Mouse (Mus musculus): ENCODE data around the gene P3h4.

The P3h4 gene

DNA sequence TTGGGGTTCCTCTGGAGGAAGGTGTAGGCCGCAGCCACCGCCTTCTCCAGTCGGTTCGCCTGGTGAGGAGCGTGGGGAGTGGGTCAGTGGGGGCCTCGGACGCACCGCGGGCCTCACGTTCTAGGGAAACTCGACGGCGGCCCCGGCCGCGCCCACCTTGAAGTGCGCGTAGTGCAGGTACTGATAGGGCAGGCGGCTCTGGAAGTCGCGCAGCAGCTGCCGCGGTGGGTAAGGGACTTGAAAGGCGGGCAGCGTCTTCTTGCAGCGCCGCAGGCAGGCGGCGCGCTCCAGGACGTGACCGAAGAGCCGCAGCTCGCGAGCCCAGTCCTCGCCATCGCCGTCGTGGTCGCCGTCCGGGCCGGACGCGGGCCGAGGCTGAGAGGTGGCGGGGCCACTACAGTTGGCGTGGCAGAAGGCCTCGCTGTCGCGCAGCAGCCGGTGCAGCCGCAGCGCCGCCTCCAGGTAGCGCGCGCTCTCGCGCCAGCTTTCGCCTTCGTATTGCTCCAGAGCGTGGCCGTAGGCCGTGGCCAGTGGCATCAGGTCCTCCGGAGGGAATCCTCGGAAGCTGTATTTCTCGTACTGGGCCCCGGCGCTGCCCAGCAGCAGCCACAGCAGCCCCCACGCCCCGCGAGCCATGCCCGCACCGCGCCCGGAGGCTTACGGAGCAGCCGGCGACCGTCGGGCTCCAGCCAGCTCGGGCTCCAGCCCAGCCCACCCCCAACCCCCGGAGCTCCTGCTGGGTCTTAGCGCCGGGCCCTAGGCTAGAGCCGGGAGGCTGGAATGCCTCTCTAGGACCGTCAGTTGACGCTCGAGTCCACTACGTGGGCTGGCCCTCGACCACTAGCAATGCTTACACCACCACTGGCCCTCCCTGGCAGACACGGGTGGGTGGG lies at the start of gene P3h4:
TSS of gene P3h4 (minus strand) at position 816 of the 893 bp plus-strand sequence.
- DNase-seq (ENCODE audit: low read depth, low spot score) = peak; percentile 86

DNA sequence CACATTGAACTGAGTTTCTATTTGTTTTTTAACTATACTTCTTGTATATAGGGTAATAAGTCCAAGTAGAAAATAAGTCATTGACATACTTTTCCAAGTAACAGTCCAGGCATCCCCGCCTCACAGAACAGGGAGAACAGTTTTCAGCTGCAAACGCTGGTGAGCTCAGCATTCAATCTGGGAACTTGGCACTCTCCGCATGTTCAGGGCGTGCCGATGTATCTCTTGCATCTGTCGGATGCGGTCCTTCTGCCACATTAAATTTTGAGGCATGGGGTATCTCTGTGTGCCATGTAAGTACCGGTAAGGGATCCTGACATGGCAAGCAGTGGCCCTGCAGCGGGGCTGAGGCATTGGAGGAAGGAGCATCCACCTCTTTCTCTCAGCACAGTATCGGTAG lies 48.1 kb upstream of the P3h4 start:
- DNase-seq (ENCODE audit: low read depth, low spot score) = no peak

DNA sequence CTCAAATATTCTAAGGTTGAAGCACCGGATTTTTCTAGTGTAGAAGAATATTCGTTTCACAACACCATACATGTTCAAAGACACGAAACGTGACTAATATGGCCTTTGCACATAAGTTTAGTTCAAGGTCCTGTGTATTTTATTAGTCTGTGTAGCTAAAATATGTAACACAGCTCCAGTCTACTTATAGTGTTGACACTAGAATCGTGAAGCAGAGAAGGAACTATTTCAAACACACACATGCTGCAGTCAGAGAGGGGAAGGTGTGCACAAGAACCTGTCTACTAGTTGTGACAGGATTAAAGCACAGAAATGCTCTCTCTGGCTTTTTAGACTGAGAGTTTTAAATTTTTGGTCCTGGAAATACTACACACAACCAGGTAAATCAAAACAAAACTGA lies 43.1 kb upstream of the P3h4 start:
- no peak for DNase-seq (ENCODE audit: low read depth, low spot score)

DNA sequence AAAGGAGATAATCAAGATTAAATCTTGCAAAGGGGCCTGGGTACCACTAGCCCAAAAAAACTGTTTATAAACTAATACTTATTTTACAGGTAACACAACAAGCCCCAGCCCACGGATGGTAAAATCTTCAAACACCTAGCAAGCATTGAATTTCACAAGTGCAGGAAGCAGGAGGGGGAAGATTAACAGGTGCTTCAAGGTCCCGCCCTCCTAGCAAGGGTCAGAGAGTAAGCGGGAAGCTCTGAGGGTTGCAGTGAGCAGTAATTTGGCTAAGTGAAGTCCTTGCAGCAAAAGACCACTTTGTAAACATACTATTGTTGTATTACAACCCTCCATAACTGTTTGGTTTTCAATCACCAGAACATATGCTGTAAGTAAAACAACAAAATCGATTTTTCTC lies 42.6 kb upstream of the P3h4 start:
- no peak for DNase-seq (ENCODE audit: low read depth, low spot score)

DNA sequence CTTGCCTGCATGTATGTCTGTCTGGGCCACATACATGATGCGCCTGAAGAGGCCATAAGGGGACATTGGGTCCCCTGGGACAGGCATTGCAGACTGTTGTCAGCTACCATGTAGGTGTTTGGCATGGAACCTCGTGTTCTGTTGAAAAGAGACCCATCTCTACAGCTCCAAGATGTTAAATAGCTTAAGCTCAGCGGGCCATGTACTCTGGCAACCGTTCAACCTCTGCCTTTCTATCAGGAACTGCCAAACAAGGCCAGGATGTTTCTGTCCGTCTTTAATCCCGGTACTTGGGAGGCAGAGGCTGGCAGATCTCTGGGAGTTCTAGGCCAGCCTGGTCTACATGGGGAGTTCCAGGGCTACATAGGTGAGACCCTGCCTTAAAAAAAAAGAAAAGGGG lies 28.0 kb upstream of the P3h4 start:
- no peak for DNase-seq (ENCODE audit: low read depth, low spot score)

DNA sequence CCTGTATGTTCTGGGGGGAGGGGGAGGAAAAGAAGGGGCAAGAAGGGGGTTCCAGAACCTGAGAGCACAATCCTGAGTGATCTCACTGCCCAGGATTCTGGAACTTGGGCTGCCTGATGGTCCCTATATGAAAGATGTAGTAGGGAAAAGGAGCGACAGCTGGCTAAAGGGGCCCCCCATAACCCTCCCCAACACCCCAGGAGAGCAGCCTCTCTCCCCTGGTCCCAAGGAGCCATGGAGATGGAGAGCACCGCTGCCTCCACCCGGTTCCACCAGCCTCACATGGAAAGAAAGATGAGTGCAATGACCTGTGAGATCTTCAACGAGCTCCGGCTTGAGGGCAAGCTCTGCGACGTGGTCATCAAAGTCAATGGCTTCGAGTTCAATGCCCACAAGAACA lies 27.2 kb upstream of the P3h4 start, which contains the start of the genes Nt5c3b and Klhl10:
TSS of gene Nt5c3b (minus strand) at position 12 of the 400 bp plus-strand sequence.
TSS of gene Klhl10 (plus strand) at position 121 of the 400 bp plus-strand sequence.
- no peak for DNase-seq (ENCODE audit: low read depth, low spot score)

DNA sequence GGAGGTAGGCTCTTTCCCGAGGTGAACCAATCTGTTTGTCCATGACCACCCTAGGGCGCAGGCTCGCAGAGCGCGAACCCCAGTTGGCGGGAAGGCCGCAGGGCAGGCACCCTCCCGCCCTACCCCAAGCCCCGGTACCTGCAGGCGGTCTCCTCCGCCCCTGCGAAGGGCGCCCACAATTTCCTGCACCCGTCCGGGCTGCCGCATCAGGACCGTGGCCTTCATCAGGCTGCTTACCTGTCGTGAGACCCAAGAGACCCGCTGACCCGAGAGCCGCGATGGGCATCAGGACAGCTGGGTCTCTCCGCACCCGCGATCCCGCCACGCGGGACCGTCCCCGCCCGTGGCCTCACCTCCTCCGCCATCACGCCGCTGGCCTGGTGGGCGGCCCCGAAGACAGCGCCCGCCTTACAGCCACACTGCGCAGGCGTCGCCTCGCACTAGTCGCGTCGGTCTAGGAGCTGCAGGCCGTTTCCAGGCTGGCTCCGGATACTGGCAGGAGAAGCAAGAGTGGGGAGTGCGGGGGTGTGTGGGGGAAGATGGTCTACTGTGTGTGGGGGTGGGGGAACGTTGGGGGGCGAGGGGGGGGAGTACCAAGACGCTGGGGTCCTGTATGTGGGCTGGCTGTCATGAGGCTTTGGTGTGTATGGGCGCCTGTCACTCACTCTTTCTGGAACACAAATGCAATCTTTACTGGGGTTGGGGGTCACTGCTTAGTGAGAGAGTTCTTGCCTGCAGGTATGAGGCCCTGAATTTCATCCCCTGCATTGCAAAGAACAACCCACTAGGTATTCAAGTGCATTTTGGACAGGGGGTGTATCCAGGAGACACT lies 26.3 kb upstream of the P3h4 start:
- peak; percentile 67 for DNase-seq (ENCODE audit: low read depth, low spot score)

DNA sequence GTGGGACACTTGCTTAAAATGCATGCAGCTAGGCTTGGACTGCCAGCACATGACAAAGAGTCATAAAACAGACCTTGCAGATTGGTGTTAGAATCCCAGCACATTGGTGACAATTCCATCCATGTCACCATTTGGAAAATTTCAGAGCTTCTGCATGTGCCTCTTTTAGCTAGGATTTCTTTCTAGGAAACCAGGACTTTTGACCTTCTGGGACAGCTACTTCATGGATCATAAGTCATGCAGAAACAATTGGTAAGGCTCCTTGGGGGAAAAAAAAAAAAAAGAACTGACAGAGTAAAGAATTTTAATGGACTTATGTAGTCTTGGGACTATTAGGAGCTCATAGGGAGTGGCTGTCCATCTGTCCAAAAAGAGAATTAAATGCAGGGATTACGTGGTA lies 23.3 kb upstream of the P3h4 start:
- no peak for DNase-seq (ENCODE audit: low read depth, low spot score)

DNA sequence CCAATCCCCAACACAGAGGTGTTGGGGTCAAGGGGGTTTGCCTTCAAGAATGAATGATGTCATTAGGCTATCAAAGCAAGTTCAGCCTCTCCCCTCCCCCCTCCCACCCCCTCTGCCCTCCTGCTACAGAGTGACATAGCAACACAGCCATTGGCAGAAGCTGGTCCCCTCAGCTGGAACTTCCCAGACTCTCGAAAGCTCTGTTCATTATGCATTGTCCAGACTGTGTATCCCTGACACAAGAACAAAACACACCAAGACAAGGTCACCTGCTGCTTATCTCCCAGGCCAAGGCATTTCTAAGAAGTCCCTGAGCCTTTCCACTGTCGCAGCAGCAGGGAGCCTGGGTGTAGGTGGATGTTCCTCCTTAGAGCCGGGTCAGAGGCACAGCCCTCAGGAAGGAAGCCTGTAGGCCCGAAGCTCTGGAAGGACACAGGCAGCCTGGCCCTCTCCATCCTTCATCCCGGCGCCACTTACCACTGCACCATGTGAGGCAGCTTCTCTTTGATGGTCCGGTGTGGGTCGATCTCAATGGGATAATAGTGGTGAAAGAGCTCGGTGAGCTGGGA lies 21.1 kb upstream of the P3h4 start:
- DNase-seq (ENCODE audit: low read depth, low spot score) = no peak

DNA sequence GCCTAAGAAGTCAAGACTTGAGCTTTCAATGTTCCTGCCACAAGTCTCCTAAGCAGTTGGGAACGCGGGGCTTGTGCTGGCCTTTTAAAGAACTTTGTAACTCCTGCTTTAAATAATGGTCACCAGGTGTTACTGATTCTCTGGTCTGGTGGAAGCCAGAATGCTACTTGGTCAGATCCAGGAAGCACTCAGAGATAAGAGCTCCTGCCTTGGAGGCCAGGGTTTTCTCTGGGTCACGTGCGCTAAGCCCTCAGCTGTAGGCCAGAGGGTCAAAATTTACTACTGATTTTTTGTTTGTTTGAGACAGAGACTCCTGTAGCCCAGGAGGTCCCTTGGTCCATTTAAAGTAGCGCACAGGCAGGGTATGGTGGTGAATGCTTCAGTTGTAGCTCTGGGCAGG lies 17.4 kb upstream of the P3h4 start:
- DNase-seq (ENCODE audit: low read depth, low spot score) = no peak

DNA sequence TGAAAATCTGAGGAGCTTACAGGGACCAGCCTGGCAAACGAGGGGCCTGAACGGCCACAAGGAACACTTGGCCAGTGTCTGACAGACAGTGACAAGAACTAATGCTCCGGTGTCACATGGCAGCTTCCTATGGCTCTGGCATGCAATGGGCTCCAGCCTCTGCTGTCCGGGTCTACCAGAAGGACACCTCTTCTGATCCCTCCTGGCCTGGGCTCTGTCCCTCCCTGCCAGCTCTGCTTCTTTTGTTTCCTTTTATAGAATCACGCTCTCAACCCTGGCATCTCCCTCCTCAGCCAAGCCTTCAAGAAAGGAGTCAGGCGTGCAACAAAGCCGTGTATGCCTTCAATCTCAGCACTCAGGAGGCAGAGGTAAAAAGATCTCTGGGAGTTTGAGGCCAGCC lies 15.4 kb upstream of the P3h4 start:
- DNase-seq (ENCODE audit: low read depth, low spot score) = no peak

DNA sequence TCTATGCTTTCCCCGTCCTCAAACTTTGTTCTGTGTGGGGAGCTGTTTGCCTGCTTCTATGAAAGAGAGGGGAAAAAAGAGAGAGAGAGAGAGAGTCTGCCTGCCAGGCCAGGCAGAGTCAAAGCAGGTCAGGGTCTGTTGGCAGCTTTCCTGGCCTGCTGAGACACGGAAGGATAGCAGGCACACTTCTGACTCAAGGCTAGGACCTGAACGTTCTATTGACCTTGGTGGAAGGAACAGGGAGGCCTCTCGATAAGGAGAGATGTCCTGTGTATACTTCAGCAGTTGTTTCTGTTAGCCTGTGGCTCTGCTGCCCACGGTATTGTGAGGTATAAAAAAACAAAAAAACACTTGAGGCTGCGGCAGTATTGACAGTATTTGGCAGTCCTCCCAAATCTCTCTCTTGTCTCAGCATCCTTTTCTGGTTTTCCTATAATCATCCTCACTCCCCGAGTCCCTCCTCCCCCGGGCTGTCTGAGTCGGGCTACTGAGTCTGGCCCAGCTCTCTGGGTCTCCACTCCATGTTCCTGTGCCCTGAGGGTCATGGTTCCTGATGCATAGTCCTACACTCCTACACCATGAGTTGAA lies 14.1 kb upstream of the P3h4 start:
- no peak for DNase-seq (ENCODE audit: low read depth, low spot score)

DNA sequence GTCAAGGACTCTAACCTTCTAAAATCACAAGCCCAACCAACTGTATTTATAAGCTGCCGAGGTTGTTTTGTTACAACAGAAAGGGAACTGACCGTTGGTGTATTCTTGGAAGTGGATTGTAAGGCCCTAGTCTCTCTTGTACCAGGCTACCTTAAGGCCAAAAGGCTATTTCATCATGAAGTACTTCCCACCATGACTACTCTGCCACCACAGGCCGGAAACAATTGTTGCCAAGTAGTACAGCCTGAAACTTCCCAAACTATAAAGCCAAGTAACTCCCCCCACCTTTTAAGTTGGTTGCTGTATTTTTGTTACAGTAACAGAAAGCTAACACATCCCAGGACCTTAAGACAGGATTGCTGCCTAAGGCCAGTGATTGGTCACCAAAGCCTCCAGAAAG lies 12.2 kb upstream of the P3h4 start:
- DNase-seq (ENCODE audit: low read depth, low spot score) = no peak

DNA sequence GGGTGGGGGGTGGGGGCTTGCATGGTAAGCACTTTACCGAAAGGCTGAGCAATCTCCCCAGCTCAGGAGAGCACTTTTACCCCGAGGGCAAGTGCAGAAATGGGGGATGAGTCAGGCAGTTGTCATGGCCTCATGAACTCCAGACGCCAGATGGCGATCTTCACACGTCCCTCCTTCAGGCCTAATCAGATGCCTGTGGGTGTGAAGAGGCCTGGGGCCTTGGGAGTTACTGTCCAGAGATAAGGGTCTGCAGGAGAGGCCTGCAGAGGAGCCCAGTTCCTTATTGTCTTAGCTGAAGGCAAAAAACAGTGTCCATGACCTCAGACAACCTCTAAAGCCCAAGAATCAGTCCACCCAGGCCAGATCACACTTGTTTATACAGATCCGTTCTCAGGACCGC lies 11.2 kb upstream of the P3h4 start:
- peak; percentile 40 for DNase-seq (ENCODE audit: low read depth, low spot score)

DNA sequence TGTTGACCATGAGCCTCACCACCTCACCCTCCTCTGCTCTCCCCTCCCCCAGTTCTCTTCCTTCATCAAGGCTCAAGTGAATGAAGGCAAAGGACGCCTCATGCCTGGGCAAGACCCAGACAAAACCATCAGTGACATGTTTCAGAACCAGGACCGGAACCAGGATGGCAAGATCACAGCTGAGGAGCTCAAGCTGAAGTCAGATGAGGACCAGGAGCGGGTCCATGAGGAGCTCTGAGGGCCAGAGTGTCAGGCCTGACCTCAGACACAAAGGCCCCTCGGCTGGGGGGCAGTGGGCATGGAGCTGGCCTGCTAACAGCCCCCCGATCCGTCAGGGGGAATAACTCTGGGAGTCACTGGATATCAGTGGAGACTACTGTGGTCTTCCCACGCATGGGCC lies 9.2 kb upstream of the P3h4 start:
- DNase-seq (ENCODE audit: low read depth, low spot score) = no peak

DNA sequence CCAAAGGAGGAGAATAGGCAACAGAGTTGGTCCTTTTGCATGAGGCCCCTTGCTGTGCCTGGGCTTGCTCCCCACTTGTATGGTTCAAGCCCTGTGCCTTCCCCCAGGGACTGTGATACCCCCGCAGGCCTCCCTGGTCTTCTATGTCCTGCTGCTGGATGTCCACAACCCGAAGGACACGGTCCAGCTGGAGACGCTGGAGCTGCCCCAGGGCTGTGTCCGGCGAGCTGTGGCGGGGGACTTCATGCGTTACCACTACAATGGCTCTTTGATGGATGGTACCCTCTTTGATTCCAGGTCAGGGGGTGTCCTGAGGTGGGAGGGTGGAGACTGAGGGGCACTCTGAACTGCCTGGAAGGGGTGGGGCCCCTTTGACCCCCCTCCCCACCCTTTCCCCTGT lies 6.9 kb upstream of the P3h4 start:
- DNase-seq (ENCODE audit: low read depth, low spot score) = no peak

DNA sequence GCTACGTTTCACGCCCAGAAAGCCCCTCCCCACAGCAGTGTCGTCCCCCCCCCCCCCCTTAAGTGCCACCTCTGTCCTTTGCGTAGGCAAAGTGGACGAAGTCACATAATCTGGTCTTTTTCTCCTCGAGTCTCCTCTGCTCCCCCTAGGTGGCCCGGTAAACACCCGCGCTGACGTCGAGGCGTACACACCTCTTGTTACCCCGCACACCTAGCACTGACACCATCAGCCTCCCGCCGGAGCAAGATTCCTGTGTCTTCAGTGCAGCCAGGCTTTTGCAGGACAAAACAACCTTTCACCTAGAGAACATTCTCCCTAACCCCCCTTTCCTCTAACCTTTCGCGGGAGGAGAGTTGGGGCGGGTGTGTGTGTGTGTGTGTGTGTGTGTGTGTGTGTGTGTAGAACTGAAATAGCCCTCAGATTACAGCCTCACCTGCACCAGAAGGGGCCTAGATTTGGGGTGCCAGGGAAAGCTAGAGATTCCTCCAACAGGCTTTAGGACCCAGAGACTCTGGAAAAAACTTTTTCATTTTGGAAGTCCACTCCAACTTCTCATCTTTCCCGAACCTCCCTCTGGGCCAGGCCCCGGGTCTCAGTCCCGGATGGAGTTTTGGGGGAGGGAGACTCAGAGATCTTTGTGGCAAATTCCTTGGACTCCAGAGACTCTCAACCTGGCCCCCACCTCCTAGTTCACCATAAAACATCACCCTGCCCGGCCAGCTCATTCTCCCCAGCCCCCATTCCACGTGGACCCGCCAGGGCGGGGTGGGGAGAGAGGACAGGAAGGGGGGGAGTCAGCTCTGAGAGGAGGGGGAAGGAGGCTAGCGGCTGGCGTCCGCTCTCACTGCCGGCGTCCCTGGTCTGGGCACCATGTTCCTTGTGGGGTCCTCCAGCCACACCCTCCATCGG lies 532 bp upstream of the P3h4 start, which contains the start of gene Fkbp10:
TSS of gene Fkbp10 (plus strand) at position 784 of the 909 bp plus-strand sequence.
- peak; percentile 43 for DNase-seq (ENCODE audit: low read depth, low spot score)

DNA sequence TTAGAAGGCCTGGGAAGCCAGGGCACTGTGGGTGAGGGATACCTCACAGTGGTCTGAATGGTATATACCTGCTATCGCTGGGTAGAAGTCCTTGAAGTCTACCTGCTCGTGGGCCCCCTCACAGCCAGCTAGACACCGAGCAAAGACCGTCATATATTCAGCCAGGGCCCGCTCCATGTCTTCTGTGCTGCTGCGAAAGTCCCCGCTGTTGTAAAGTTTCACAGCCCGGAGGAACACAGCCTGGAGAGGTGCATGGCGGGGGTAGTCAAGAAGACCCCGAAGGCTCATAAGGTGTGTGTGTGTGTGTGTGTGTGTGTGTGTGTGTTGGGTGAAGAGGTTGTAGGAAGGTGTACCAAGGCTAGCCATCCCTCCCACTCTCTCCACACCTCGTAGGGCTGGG lies 1.1 kb downstream of the P3h4 start:
- no peak for DNase-seq (ENCODE audit: low read depth, low spot score)

DNA sequence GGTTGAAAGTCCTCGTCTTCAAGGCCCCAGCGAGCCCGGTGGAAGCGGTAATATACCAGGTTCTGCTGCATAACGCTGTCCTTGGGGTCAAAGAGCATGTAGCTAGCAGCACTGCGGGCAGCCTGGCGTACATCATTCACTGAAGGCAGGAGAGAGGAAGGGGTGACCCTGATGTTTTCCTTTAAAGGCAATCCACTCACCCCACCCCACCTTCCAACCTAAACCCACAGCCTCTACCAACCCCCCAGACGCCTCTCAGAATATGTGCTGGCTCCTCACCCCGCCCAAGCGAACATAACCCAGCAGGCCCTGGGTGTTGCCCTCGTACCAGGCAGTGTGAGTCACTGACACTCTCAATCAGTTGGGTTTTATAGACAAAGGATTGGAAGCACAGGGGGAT lies 2.9 kb downstream of the P3h4 start:
- DNase-seq (ENCODE audit: low read depth, low spot score) = no peak

DNA sequence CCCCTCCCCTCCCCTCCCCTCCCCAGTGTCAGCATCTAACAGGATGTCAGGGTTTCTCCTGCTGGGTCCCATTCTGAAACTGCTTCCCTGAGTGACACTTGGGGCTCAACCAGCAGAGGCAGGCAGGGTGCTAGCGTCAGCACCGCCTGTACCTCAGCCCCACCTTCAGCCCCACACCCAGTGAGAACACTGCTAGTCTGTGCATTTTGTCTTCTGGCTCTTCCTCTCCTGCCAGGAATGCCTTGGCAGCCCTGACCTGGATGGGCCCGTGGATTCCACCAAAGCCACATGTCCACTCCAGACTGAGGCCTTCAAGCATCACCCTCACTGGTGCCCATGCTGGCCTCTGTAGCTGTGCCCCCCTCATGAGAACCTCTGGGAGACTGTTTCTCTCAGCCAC lies 5.0 kb downstream of the P3h4 start:
- DNase-seq (ENCODE audit: low read depth, low spot score) = no peak

Measured in skeletal muscle tissue, adult 2 months (tissue).